Mouse (Mus musculus) heart, postnatal 0 days (tissue): Measurements from ENCODE around the gene Mmel1.

Experiments used
- CTCF ChIP-seq: IDR thresholded peaks from 2 replicates; pipeline ENCODE4 v1.5.1; 2016; ENCODE audit warnings: antibody characterized with exemption, control low read depth, low read depth
- EP300 ChIP-seq: IDR thresholded peaks from 2 replicates; pipeline ENCODE4 v1.6.1; 2016; ENCODE audit warnings: antibody characterized with exemption, low read depth

- TF ChIP-seq CTCF (no peak), EP300 (no peak)
Observed at GRCm38 (mm10) chr4:154866391-154866790, 3.0 kb upstream of the Mmel1 start.
